Mouse (Mus musculus) ES-Bruce4 (cell line): Measurements from ENCODE around the gene Dffb. TPM values are rescaled to one million over a fixed set of nuclear protein-coding genes. Genes with fewer than 3 reads are reported as not detected.

Experiments
- H3K27ac ChIP-seq: 2 replicates; pipeline ENCODE4 v1.5.1; 2012; ENCODE audit warnings: low read length, inconsistent platforms; ENCODE audit not compliant: insufficient read depth
- H3K27me3 ChIP-seq: 2 replicates; pipeline ENCODE4 v1.6.1; 2012; ENCODE audit warnings: mild to moderate bottlenecking, low read length, inconsistent platforms; ENCODE audit not compliant: control insufficient read depth, poor library complexity, insufficient read depth, severe bottlenecking
- H3K36me3 ChIP-seq: 2 replicates; pipeline ENCODE4 v1.6.1; 2012; ENCODE audit warnings: inconsistent platforms, mild to moderate bottlenecking, low read length, moderate library complexity; ENCODE audit not compliant: control insufficient read depth, poor library complexity, insufficient read depth, severe bottlenecking
- H3K4me1 ChIP-seq: one replicate; pipeline ENCODE4 v1.8.1; 2011; ENCODE audit warnings: low read length; ENCODE audit not compliant: control insufficient read depth, insufficient read depth
- H3K4me3 ChIP-seq: 2 replicates; pipeline ENCODE4 v1.5.1; 2011; ENCODE audit warnings: low read depth, mild to moderate bottlenecking, low read length
- H3K9ac ChIP-seq: 2 replicates; pipeline ENCODE4 v1.6.1; 2012; ENCODE audit warnings: low read depth, mild to moderate bottlenecking, inconsistent platforms; ENCODE audit not compliant: poor library complexity, severe bottlenecking
- H3K9me3 ChIP-seq: replicated peaks from 2 replicates; pipeline ENCODE4 v1.6.1; 2012; ENCODE audit warnings: mild to moderate bottlenecking, low read length, inconsistent platforms; ENCODE audit not compliant: control insufficient read depth, poor library complexity, insufficient read depth, severe bottlenecking
- CTCF ChIP-seq: IDR thresholded peaks from one replicate; pipeline ENCODE4 v1.8.1; 2011; ENCODE audit warnings: low read depth, low read length
- EP300 ChIP-seq: IDR thresholded peaks from 2 replicates; pipeline ENCODE4 v1.6.1; 2011; ENCODE audit warnings: low read depth, low read length; ENCODE audit not compliant: insufficient read depth
- POLR2A ChIP-seq: IDR thresholded peaks from one replicate; pipeline ENCODE4 v1.8.1; 2011; ENCODE audit warnings: low read length; ENCODE audit not compliant: insufficient read depth
- polyA plus RNA-seq: library from polyadenylated mRNA; stranded (reverse); fragments of >200 nt; gene quantifications from 2 replicates; pipeline ENCODE4 v1.2.4, GENCODE M21; 2011; ENCODE audit warnings: low read depth; ENCODE audit not compliant: missing spikeins, insufficient read depth, insufficient read length

Dffb gene
- polyA plus RNA-seq, 1 experiment, result 18.5 TPM

- Histone ChIP-seq H3K9me3 (no peaks in the 10 kb centered on the region), H3K9ac (no peak overlapping the region), H3K36me3 (no peaks in the 10 kb centered on the region), H3K4me3 (no peak overlapping the region), H3K4me1 (no peaks in the 10 kb centered on the region), H3K27ac (no peak overlapping the region), H3K27me3 (no peaks in the 10 kb centered on the region)
- TF ChIP-seq POLR2A (no peak), CTCF (no peak), EP300 (no peak)
These were observed 29.2 kb downstream of the Dffb start for GRCm38 (mm10) chr4:153945741-153946140.

GRCm38 (mm10) chr4:153944261-153944660 is 30.7 kb downstream of the Dffb start:
- Histone ChIP-seq H3K9me3 (no peaks in the 10 kb centered on the region), H3K27ac (no peak overlapping the region), H3K4me1 (no peaks in the 10 kb centered on the region), H3K27me3 (no peaks in the 10 kb centered on the region), H3K4me3 (no peak overlapping the region), H3K9ac (no peak overlapping the region), H3K36me3 (no peaks in the 10 kb centered on the region)
- TF ChIP-seq EP300 (no peak), CTCF (no peak), POLR2A (no peak)

- Histone ChIP-seq H3K4me1 (no peaks in the 10 kb centered on the region), H3K27me3 (no peaks in the 10 kb centered on the region), H3K9me3 (no peaks in the 10 kb centered on the region), H3K4me3 (no peak overlapping the region), H3K27ac (no peak overlapping the region), H3K9ac (no peak overlapping the region), H3K36me3 (no peaks in the 10 kb centered on the region)
- TF ChIP-seq EP300, result no peak
- TF ChIP-seq CTCF, result peak; percentile 73
These were observed 31.7 kb downstream of the Dffb start for GRCm38 (mm10) chr4:153943243-153943642.

GRCm38 (mm10) chr4:153929921-153930320 is 45.0 kb downstream of the Dffb start:
- H3K9me3 ChIP-seq, result no peaks in the 10 kb centered on the region
- H3K27ac ChIP-seq, result no peak overlapping the region
- H3K27me3 ChIP-seq, result no peaks in the 10 kb centered on the region; the same call in 1 of the 2 replicates
- no peak overlapping the region for H3K4me3 ChIP-seq
- no peaks in the 10 kb centered on the region for H3K36me3 ChIP-seq
- TF ChIP-seq CTCF, result no peak
- TF ChIP-seq EP300, result no peak
- no peak for TF ChIP-seq POLR2A
- no peak overlapping the region for H3K9ac ChIP-seq
- no peaks in the 10 kb centered on the region for H3K4me1 ChIP-seq

- Histone ChIP-seq H3K27ac (no peak overlapping the region), H3K36me3 (no peaks in the 10 kb centered on the region), H3K9ac (no peak overlapping the region), H3K9me3 (no peaks in the 10 kb centered on the region), H3K4me3 (no peak overlapping the region), H3K4me1 (no peaks in the 10 kb centered on the region), H3K27me3 (no peaks in the 10 kb centered on the region; the same call in 1 of the 2 replicates)
- TF ChIP-seq POLR2A (no peak), CTCF (no peak), EP300 (no peak)
These were observed 45.5 kb downstream of the Dffb start for GRCm38 (mm10) chr4:153929425-153929824.

- Histone ChIP-seq H3K27me3 (no peaks in the 10 kb centered on the region; the same call in 1 of the 2 replicates), H3K27ac (no peak overlapping the region), H3K36me3 (no peaks in the 10 kb centered on the region), H3K9me3 (no peaks in the 10 kb centered on the region), H3K4me3 (no peak overlapping the region), H3K4me1 (no peaks in the 10 kb centered on the region), H3K9ac (no peak overlapping the region)
- TF ChIP-seq CTCF (no peak), POLR2A (no peak), EP300 (no peak)
These were observed 46.1 kb downstream of the Dffb start for GRCm38 (mm10) chr4:153928772-153929299.
